Mouse (Mus musculus): Measurements from ENCODE around the gene Trip4. TPM values are rescaled to one million over a fixed set of nuclear protein-coding genes. Genes with fewer than 3 reads are reported as not detected.

Gene Trip4
- polyA plus RNA-seq (2012; rRNA removed): 18.5 and 19.6 TPM in 2 replicates

DNA sequence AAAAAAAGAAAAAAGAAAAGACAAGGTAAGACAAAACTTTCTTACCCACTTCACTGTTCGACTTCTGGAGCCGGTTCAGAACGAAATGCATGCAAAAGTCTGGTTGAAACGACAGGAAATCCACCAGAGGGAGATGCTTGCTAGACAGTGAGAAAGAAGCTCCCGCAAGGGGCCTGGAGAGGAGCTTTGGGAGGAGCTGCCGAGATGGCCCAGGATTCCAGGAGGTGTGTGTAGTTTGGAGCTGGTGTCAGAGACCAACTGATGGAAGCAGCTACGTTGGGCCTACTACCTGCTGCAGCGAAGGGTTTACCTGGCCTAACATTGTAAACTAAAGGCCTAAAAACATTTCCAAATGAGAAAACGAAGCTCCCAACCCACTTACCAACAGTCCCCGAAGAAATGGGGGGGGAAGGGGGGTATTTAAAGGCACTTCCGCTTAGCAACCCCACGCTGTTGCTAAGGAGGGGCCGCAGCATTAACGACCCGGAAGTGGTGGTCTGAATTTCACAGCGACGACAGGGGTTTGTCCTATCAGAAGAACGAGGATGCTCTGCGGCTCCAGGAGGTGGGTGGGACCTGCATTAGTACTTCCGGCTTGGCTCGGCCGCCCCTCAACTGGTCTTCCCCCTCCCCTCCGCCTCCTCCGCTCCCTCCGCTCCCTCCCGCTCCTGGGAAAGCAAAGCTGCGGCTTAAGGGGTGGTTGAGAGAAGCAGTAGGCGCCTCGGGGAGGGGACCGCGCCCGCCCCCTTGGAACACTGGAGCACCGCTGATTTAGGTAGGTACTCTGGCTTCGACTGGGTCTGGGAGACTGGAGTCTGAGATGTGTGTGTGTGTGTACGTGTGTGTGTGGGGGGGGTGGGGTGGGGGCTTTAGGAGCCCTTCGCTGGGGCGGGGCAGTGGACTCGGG lies at the start of gene Trip4, which contains the start of gene Csnk1g1:
Trip4 (minus strand) TSS at position 401 of the 907 bp plus-strand sequence.
Csnk1g1 (plus strand) TSS at position 531 of the 907 bp plus-strand sequence.
- Histone ChIP-seq H3K4me3 (ENCODE audit: insufficient read depth, low read length) (peak within 1 kb of the TSS; percentile 54), H3K27ac (ENCODE audit: insufficient read depth, low read length) (0 out of 2 replicates have a peak within 1 kb of the TSS, but pooled peaks have one; percentile 60), H3K4me1 (ENCODE audit: control insufficient read depth, insufficient read depth, low read length) (peaks cover 2% of the 10 kb centered on the region; the same call in 1 of the 2 replicates)
- TF ChIP-seq POLR2A (IDR thresholded peaks at IDR 0.05; ENCODE audit: extremely low read depth, insufficient read depth, low read length) (0 out of 2 replicates have a peak, but pooled peaks have one; percentile 40), CTCF (IDR thresholded peaks at IDR 0.05; ENCODE audit: extremely low read depth, insufficient read depth, low read length) (peak; percentile 45)

DNA sequence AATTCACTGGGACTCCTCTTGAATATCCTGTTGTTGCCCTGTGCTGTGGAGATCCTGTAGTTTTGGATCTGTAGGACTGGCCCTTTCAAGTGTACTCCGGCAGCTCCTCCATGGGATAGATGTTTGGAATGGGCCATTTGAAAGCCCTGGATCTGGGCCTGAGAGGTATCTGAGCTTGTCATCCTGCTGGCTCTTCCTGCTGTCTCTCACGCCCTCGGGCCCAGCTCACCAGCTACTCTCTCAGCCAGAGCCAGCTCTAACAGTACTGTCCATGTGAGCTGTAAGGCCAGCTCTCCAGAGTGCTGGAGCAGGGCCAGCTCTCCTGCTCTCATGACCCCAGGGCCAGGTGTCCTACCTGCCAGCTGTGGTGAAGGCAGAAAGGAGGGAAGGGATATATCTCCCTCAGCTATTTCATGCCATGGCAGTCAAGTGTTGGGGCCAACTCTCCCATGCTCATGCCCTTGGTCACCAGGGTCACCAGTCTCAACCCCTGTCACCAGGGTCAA lies 42.5 kb upstream of the Trip4 start:
- H3K4me1 ChIP-seq (ENCODE audit: control insufficient read depth, insufficient read depth, low read length): no peaks in the 10 kb centered on the region
- H3K27ac ChIP-seq (ENCODE audit: insufficient read depth, low read length): no peak overlapping the region
- TF ChIP-seq POLR2A (IDR thresholded peaks at IDR 0.05; ENCODE audit: extremely low read depth, insufficient read depth, low read length): no peak
- no peak overlapping the region for H3K4me3 ChIP-seq (ENCODE audit: insufficient read depth, low read length)

DNA sequence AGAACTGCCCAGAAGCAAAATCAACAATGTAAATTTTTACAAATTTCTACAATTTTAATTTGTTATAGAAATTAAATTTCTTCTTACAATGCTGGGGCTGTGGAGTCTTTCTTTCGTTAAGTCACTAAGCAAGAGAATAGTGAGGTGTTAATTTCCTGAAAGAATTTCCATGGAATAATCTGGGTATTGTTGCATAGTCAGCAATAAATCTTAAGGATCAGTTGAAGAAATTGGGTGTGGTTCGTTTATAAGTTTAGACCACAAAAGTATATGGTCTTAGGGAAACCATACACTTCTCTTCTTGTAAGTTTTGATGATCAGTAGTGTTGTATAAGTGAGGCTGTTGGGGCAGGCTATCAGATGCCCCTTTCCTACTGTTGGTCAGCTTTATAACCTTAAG lies 29.0 kb upstream of the Trip4 start:
- Histone ChIP-seq H3K27ac (ENCODE audit: insufficient read depth, low read length) (no peak overlapping the region), H3K4me1 (ENCODE audit: control insufficient read depth, insufficient read depth, low read length) (peaks cover 2% of the 10 kb centered on the region; the same call in 1 of the 2 replicates), H3K4me3 (ENCODE audit: insufficient read depth, low read length) (no peak overlapping the region)
- no peak for TF ChIP-seq POLR2A (IDR thresholded peaks at IDR 0.05; ENCODE audit: extremely low read depth, insufficient read depth, low read length)
- no peak for TF ChIP-seq CTCF (IDR thresholded peaks at IDR 0.05; ENCODE audit: extremely low read depth, insufficient read depth, low read length)

DNA sequence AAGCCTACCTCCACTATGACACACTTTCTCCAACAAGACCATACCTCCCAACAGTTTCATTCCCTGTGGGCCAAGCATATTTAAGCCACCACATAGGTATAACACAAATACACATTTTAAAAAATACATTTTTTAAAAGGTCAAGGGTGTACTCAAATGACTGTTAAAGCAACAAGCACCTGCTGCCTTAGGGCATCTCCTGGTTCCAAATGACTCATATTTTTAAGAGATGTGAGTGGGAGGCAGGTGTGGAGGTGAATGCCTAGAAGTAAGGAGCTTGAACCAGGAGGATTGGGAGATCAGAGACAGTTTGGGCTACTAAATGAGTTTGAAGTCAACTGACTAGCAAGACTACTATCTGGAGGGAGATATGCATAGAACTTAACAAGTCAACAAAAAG lies 21.2 kb upstream of the Trip4 start:
- TF ChIP-seq POLR2A (IDR thresholded peaks at IDR 0.05; ENCODE audit: extremely low read depth, insufficient read depth, low read length) (no peak), CTCF (IDR thresholded peaks at IDR 0.05; ENCODE audit: extremely low read depth, insufficient read depth, low read length) (no peak)
- Histone ChIP-seq H3K4me3 (ENCODE audit: insufficient read depth, low read length) (no peak overlapping the region), H3K4me1 (ENCODE audit: control insufficient read depth, insufficient read depth, low read length) (peaks cover 2% of the 10 kb centered on the region), H3K27ac (ENCODE audit: insufficient read depth, low read length) (no peak overlapping the region)

DNA sequence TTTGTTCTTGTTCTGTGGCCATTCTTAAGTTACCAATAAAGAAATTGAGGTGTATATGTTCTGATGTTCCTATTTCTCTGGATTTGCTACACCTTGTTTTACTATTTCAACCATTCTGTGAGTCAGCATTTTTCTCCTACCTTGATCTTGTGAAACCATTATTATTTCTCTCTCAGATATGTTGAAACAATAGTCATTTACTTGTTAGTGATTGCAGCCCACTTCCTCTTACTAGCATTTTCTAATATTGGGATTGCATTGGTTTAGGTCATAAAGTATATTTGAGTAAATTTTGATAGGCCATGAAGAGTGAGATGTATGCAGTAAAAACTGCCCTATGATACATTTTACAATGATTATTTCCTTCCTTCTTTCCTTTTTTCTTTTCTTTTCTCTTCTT lies 19.9 kb upstream of the Trip4 start:
- Histone ChIP-seq H3K4me1 (ENCODE audit: control insufficient read depth, insufficient read depth, low read length) (peaks cover 2% of the 10 kb centered on the region), H3K4me3 (ENCODE audit: insufficient read depth, low read length) (no peak overlapping the region), H3K27ac (ENCODE audit: insufficient read depth, low read length) (no peak overlapping the region)
- TF ChIP-seq CTCF (IDR thresholded peaks at IDR 0.05; ENCODE audit: extremely low read depth, insufficient read depth, low read length): no peak
- TF ChIP-seq POLR2A (IDR thresholded peaks at IDR 0.05; ENCODE audit: extremely low read depth, insufficient read depth, low read length): no peak

DNA sequence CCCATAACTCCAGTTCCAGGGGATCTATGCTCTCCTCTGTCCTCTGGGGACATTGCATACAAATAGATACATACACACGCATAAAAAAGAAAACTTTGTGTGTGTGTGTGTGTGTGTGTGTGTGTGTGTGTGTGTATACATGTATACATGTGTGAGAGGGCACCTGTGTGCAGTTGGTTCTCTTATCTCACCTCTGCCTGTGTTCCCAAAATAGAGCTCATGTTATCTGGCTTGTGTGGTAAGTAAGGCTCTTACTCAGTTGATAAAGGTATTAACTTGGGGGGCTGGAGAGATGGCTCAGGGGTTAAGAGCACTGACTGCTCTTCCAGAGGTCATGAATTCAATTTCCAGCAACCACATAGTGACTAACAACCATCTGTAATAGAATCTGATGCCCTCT lies 8.4 kb upstream of the Trip4 start:
- Histone ChIP-seq H3K4me1 (ENCODE audit: control insufficient read depth, insufficient read depth, low read length) (no peaks in the 10 kb centered on the region; the same call in 1 of the 2 replicates), H3K27ac (ENCODE audit: insufficient read depth, low read length) (no peak overlapping the region), H3K4me3 (ENCODE audit: insufficient read depth, low read length) (no peak overlapping the region)
- TF ChIP-seq POLR2A (IDR thresholded peaks at IDR 0.05; ENCODE audit: extremely low read depth, insufficient read depth, low read length) (no peak), CTCF (IDR thresholded peaks at IDR 0.05; ENCODE audit: extremely low read depth, insufficient read depth, low read length) (no peak)

DNA sequence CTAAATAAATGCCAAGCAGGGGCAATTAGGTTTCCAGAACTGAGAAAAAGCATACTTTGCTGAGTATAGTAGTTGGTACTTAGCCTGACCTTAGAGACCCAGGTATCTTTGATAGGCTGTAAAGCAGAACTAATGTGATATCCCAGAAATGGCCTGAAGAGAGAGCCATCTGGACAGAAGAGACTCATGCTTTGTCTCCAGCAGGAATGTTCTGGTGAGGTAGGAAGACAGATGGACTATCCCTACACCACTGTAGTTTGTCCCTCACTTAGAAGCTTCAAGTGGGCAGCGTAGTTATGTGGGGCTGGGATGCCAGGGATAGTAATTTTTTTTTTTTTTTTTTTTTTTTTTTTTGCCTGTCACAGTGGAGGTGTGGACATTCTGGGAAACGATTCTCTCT lies 5.4 kb upstream of the Trip4 start:
- TF ChIP-seq POLR2A (IDR thresholded peaks at IDR 0.05; ENCODE audit: extremely low read depth, insufficient read depth, low read length) (no peak), CTCF (IDR thresholded peaks at IDR 0.05; ENCODE audit: extremely low read depth, insufficient read depth, low read length) (0 out of 2 replicates have a peak, but pooled peaks have one; percentile 14)
- Histone ChIP-seq H3K27ac (ENCODE audit: insufficient read depth, low read length) (no peak overlapping the region), H3K4me3 (ENCODE audit: insufficient read depth, low read length) (no peak overlapping the region), H3K4me1 (ENCODE audit: control insufficient read depth, insufficient read depth, low read length) (no peaks in the 10 kb centered on the region; the same call in 1 of the 2 replicates)

DNA sequence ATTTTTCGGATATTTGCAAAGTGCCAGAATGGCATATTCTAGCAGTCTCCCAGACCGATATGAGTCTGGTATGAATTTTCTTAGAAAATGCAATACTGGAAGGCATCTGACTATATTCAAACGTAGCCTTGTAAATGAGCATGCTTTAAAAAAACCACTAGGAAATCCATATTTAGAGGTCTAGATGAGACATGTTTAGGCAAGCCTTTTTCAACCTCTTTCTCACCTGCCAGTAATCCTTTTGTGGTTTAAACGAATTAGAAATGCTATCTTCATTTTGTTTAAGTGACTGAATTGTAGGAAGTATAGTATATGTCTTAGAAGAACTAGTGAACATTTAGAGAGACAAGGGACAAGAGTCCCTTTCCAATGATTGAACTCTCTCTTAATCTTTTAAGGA lies 1.2 kb upstream of the Trip4 start:
- Histone ChIP-seq H3K4me3 (ENCODE audit: insufficient read depth, low read length) (peak overlapping the region; percentile 54), H3K27ac (ENCODE audit: insufficient read depth, low read length) (no peak overlapping the region), H3K4me1 (ENCODE audit: control insufficient read depth, insufficient read depth, low read length) (peaks cover 2% of the 10 kb centered on the region; the same call in 1 of the 2 replicates)
- no peak for TF ChIP-seq POLR2A (IDR thresholded peaks at IDR 0.05; ENCODE audit: extremely low read depth, insufficient read depth, low read length)
- TF ChIP-seq CTCF (IDR thresholded peaks at IDR 0.05; ENCODE audit: extremely low read depth, insufficient read depth, low read length): no peak

DNA sequence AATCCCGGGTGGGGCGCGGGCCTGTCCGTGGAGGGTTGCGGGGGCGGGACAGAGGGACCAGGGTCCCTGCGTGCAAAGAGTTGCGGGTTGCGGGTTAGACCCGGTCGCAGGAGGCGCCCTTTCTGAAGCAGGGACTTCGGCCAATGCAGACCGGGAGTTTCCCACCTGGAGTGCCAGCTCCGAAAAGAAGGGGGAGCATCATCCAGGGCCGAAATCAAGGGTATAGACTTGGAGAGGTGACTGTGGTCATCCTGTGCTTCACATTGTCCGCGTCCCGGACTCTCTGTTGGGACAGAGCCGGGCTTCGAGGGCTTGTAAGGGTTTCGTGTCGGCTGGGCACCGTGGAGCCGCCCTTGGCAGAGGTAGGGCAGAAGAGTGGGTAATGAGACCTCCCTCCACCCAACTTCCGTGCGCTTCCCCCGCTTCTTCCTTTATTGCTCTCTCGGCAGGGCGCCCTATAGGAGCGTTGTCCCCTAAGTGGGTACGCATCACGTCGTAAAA lies 757 bp upstream of the Trip4 start:
- no peak for TF ChIP-seq CTCF (IDR thresholded peaks at IDR 0.05; ENCODE audit: extremely low read depth, insufficient read depth, low read length)
- TF ChIP-seq POLR2A (IDR thresholded peaks at IDR 0.05; ENCODE audit: extremely low read depth, insufficient read depth, low read length): no peak
- Histone ChIP-seq H3K4me3 (ENCODE audit: insufficient read depth, low read length) (peak overlapping the region; percentile 54), H3K4me1 (ENCODE audit: control insufficient read depth, insufficient read depth, low read length) (peaks cover 2% of the 10 kb centered on the region; the same call in 1 of the 2 replicates), H3K27ac (ENCODE audit: insufficient read depth, low read length) (0 out of 2 replicates have a peak overlapping the region, but pooled peaks have one; percentile 60)
